Mouse (Mus musculus) liver, embryonic 14.5 days (tissue): Measurements from ENCODE around the gene Ap2s1. TPM values are rescaled to one million over a fixed set of nuclear protein-coding genes. Genes with fewer than 3 reads are reported as not detected.

ENCODE experiments used
- ATAC-seq: fragments of 200-750 bp; cut with Nextera tagmentation; 2 replicates; pipeline ENCODE4 v1.8.0; 2017; ENCODE audit warnings: moderate number of reproducible peaks, mild to moderate bottlenecking, moderate library complexity; ENCODE audit not compliant: insufficient read depth
- DNase-seq, 3 experiments: peaks; one replicate each; pipeline ENCODE4 v3.0.0-alpha.2; 2012 to 2013; ENCODE audit warnings: low read depth in 3 of 3, low spot score in 3 of 3
- H3K27ac ChIP-seq: fragments of 300-500 bp; sonication (generic); 2 replicates; pipeline ENCODE4 v1.5.1; 2014; ENCODE audit warnings: moderate library complexity, mild to moderate bottlenecking, control low read depth, inconsistent platforms
- H3K27me3 ChIP-seq: fragments of 300-500 bp; sonication (generic); 2 replicates; pipeline ENCODE4 v1.6.1; 2014; ENCODE audit warnings: mild to moderate bottlenecking, low read length, moderate library complexity; ENCODE audit not compliant: control insufficient read depth, insufficient read depth
- H3K36me3 ChIP-seq: fragments of 300-500 bp; sonication (generic); replicated peaks from 2 replicates; pipeline ENCODE4 v1.6.1; 2014; ENCODE audit warnings: low read depth; ENCODE audit not compliant: control insufficient read depth, insufficient read depth
- H3K4me1 ChIP-seq, 2 experiments: fragments of 200-500 bp in 1 of 2; fragments of 300-500 bp in 1 of 2; sonication (generic) in 1 of 2; replicated peaks; 2 replicates each; pipeline ENCODE4 v1.6.1; 2012 to 2014; ENCODE audit warnings: antibody characterized with exemption in 1 of 2, inconsistent platforms in 1 of 2, low read length in 1 of 2; ENCODE audit not compliant: control insufficient read depth in 2 of 2, insufficient read depth in 2 of 2
- H3K4me2 ChIP-seq: fragments of 300-500 bp; sonication (generic); 2 replicates; pipeline ENCODE4 v1.6.1; 2014; ENCODE audit warnings: low read depth, mild to moderate bottlenecking, control low read depth, moderate library complexity
- H3K4me3 ChIP-seq, 2 experiments: fragments of 200-500 bp in 1 of 2; fragments of 300-500 bp in 1 of 2; sonication (generic) in 1 of 2; 2 replicates each; pipeline ENCODE4 v1.5.1; 2012 to 2014; ENCODE audit warnings: low read depth in 2 of 2, low read length in 2 of 2, mild to moderate bottlenecking in 2 of 2, control low read depth in 1 of 2, inconsistent platforms in 1 of 2, moderate library complexity in 1 of 2; ENCODE audit not compliant: insufficient read depth in 1 of 2
- H3K9ac ChIP-seq: fragments of 300-500 bp; sonication (generic); replicated peaks from 2 replicates; pipeline ENCODE4 v1.6.1; 2014; ENCODE audit warnings: mild to moderate bottlenecking, control low read depth, moderate library complexity
- H3K9me3 ChIP-seq: fragments of 300-500 bp; sonication (generic); 2 replicates; pipeline ENCODE4 v1.6.1; 2016; ENCODE audit warnings: low read length, mixed read lengths; ENCODE audit not compliant: control insufficient read depth
- CTCF ChIP-seq: IDR thresholded peaks from 2 replicates; pipeline ENCODE4 v1.5.1; 2016; ENCODE audit warnings: antibody characterized with exemption, low read depth, control low read depth
- EP300 ChIP-seq: IDR thresholded peaks from 2 replicates; pipeline ENCODE4 v1.6.1; 2016; ENCODE audit warnings: antibody characterized with exemption, low read depth
- WGBS: fragments of 180-500 bp; shearing (Covaris S2); extraction: QIAGEN DNeasy Blood & Tissue Kit; methylation state at CpG from one replicate; pipeline ENCODE4 v1.1.7; 2014; ENCODE audit not compliant: insufficient replicate concordance; 5-methylcytosine and 5-hydroxymethylcytosine counted together
- polyA plus RNA-seq, 2 experiments: library from polyadenylated mRNA; depleted of rRNA in 1 of 2; stranded (reverse) in 1 of 2; unstranded in 1 of 2; fragments of >200 nt; fragmentation: Nextera tagmentation in 1 of 2; extraction: Ambion mirVana in 1 of 2; gene quantifications; 2 replicates each; pipeline versions ENCODE4 v1.2.1 to v1.2.3; 2012 to 2014

Gene Ap2s1
- polyA plus RNA-seq, 2 experiments = 175 to 176 TPM

DNA sequence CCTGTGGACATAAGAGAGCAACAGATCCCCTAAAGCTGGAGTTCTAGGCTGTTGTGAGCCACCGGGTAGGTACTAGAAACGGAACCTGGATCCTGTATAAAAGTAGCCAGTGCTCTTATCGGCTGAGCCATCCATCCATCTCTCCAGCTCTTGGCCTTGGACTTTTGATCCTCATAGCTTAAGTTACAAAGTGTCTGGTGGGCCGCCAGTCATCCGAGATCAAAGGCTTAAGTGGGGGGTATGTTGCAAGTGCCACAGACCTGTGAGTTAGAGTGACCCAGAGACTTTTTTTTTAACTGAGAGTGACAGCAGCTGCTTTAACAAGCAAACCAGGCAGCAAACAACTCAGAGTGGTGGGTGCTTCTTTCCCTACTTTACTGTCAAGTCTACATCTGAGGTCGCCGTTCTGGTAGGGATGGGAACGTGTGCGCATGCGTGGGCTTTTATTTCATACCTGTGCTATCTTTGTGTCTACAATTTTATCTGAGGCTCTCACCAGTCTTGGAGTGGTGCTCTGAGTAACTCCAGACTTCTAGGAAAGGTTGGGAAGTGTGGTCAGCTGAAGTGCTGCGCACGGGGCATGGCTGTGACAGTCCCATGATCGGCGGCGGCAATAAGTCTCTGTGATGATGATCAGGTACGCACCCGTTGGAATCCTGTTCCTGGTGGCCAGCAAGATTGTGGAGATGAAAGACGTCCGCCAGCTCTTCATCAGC is 55.0 kb downstream of the Ap2s1 start:
- no peaks in the 10 kb centered on the region for H3K9me3 ChIP-seq
- 86% methylated on average over 19 of the region's 19 CpGs for WGBS
- H3K27me3 ChIP-seq = no peaks in the 10 kb centered on the region
- H3K4me2 ChIP-seq = peak overlapping the region; percentile 16
- TF ChIP-seq EP300 = no peak
- no peak for TF ChIP-seq CTCF
- ATAC-seq (no peak), DNase-seq (no peak)
- H3K4me1 ChIP-seq = no peaks in the 10 kb centered on the region; a peak in 1 of 4 replicates
- H3K4me3 ChIP-seq = no peak overlapping the region
- H3K9ac ChIP-seq = no peak overlapping the region
- H3K36me3 ChIP-seq = peaks cover 96% of the 10 kb centered on the region
- no peak overlapping the region for H3K27ac ChIP-seq

DNA sequence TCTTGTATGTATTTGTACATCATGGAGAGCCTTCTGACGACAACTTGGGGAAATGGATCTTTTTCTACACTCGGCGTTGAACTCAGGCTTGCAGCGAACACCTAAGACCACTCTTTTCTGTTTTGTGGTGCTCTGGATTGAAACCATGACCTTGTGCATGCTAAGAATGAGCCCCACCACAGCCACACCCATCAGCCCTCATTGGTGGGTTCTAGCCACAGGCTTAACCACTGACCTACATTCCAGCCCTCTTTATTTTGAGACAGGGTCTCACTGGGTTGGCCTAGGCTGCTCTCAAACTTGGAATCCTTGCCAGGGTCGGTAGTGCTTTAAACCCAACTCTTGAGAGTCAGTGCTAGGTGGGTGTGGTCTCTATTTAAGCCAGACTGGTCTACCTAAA is 56.7 kb downstream of the Ap2s1 start:
- H3K9me3 ChIP-seq = no peaks in the 10 kb centered on the region
- H3K4me3 ChIP-seq = no peak overlapping the region
- TF ChIP-seq EP300 (no peak), CTCF (no peak)
- H3K36me3 ChIP-seq = peaks cover 90% of the 10 kb centered on the region
- no peaks in the 10 kb centered on the region for H3K27me3 ChIP-seq
- ATAC-seq = no peak
- no peaks in the 10 kb centered on the region; a peak in 1 of 4 replicates for H3K4me1 ChIP-seq
- DNase-seq = no peak
- WGBS = 85% methylated on average over 5 of the region's 5 CpGs
- H3K4me2 ChIP-seq = no peak overlapping the region
- H3K27ac ChIP-seq = no peak overlapping the region
- H3K9ac ChIP-seq = no peak overlapping the region

Other genes with a start within 250 kb of the Ap2s1 start
- 2.1 and 2.3 TPM in 2 replicates for gene Arhgap35, start 123.4 kb upstream of the Ap2s1 start, polyA plus RNA-seq (2012; rRNA removed)
- 2.0 and 2.2 TPM in 2 replicates for gene Arhgap35, start 123.4 kb upstream of the Ap2s1 start, polyA plus RNA-seq (2014; fragmentation: Nextera tagmentation; extraction: Ambion mirVana)
- not detected in 2 replicates for gene Ceacam15, start 62.7 kb upstream of the Ap2s1 start, polyA plus RNA-seq (2012; rRNA removed)
- not detected in 2 replicates for gene Ceacam15, start 62.7 kb upstream of the Ap2s1 start, polyA plus RNA-seq (2014; fragmentation: Nextera tagmentation; extraction: Ambion mirVana)
- not detected in 2 replicates for gene Ceacam9, start 16.5 kb upstream of the Ap2s1 start, polyA plus RNA-seq (2012; rRNA removed)
- gene Ceacam9, start 16.5 kb upstream of the Ap2s1 start, polyA plus RNA-seq (2014; fragmentation: Nextera tagmentation; extraction: Ambion mirVana) = not detected in 2 replicates
- 157 and 160 TPM in 2 replicates for gene Slc1a5, start 42.9 kb downstream of the Ap2s1 start, polyA plus RNA-seq (2012; rRNA removed)
- gene Slc1a5, start 42.9 kb downstream of the Ap2s1 start, polyA plus RNA-seq (2014; fragmentation: Nextera tagmentation; extraction: Ambion mirVana) = 61.7 and 67.3 TPM in 2 replicates
- gene Strn4, start 77.5 kb downstream of the Ap2s1 start, polyA plus RNA-seq (2012; rRNA removed) = 41.3 and 43.0 TPM in 2 replicates
- gene Strn4, start 77.5 kb downstream of the Ap2s1 start, polyA plus RNA-seq (2014; fragmentation: Nextera tagmentation; extraction: Ambion mirVana) = 27.2 and 32.2 TPM in 2 replicates
- 5.6 and 6.6 TPM in 2 replicates for gene Fkrp, start 78.3 kb downstream of the Ap2s1 start, polyA plus RNA-seq (2012; rRNA removed)
- gene Fkrp, start 78.3 kb downstream of the Ap2s1 start, polyA plus RNA-seq (2014; fragmentation: Nextera tagmentation; extraction: Ambion mirVana) = 7.2 and 8.9 TPM in 2 replicates
- gene Prkd2, start 104.5 kb downstream of the Ap2s1 start, polyA plus RNA-seq (2012; rRNA removed) = 2.5 and 3.2 TPM in 2 replicates
- gene Prkd2, start 104.5 kb downstream of the Ap2s1 start, polyA plus RNA-seq (2014; fragmentation: Nextera tagmentation; extraction: Ambion mirVana) = 1.8 and 2.2 TPM in 2 replicates
- 0.68 and 0.92 TPM in 2 replicates for gene Dact3, start 136.9 kb downstream of the Ap2s1 start, polyA plus RNA-seq (2012; rRNA removed)
- gene Dact3, start 136.9 kb downstream of the Ap2s1 start, polyA plus RNA-seq (2014; fragmentation: Nextera tagmentation; extraction: Ambion mirVana) = 0.09 and 0.14 TPM in 2 replicates
- 0.44 and 0.47 TPM in 2 replicates for gene Gng8, start 153.4 kb downstream of the Ap2s1 start, polyA plus RNA-seq (2012; rRNA removed)
- not detected in 2 replicates for gene Gng8, start 153.4 kb downstream of the Ap2s1 start, polyA plus RNA-seq (2014; fragmentation: Nextera tagmentation; extraction: Ambion mirVana)
- gene Ptgir, start 168.1 kb downstream of the Ap2s1 start, polyA plus RNA-seq (2012; rRNA removed) = 0.84 and 0.87 TPM in 2 replicates
- gene Ptgir, start 168.1 kb downstream of the Ap2s1 start, polyA plus RNA-seq (2014; fragmentation: Nextera tagmentation; extraction: Ambion mirVana) = 0.88 and 1.2 TPM in 2 replicates
- 72.2 and 90.3 TPM in 2 replicates for gene Calm3, start 185.7 kb downstream of the Ap2s1 start, polyA plus RNA-seq (2012; rRNA removed)
- gene Calm3, start 185.7 kb downstream of the Ap2s1 start, polyA plus RNA-seq (2014; fragmentation: Nextera tagmentation; extraction: Ambion mirVana) = 115 and 122 TPM in 2 replicates
- gene Pnmal2, start 206.3 kb downstream of the Ap2s1 start, polyA plus RNA-seq (2012; rRNA removed) = 0.04 and 0.08 TPM in 2 replicates
- 0.08 and 0.14 TPM in 2 replicates for gene Pnmal2, start 206.3 kb downstream of the Ap2s1 start, polyA plus RNA-seq (2014; fragmentation: Nextera tagmentation; extraction: Ambion mirVana)
- 0.01 and 0.03 TPM in 2 replicates for gene Pnmal1, start 221.3 kb downstream of the Ap2s1 start, polyA plus RNA-seq (2012; rRNA removed)
- 0.03 TPM in 1 of 2 replicates, not detected in the other for gene Pnmal1, start 221.3 kb downstream of the Ap2s1 start, polyA plus RNA-seq (2014; fragmentation: Nextera tagmentation; extraction: Ambion mirVana)
- 0.01 and 0.02 TPM in 2 replicates for gene Gm42372, start 244.7 kb downstream of the Ap2s1 start, polyA plus RNA-seq (2012; rRNA removed)
- 0.03 and 0.04 TPM in 2 replicates for gene Gm42372, start 244.7 kb downstream of the Ap2s1 start, polyA plus RNA-seq (2014; fragmentation: Nextera tagmentation; extraction: Ambion mirVana)